Mouse (Mus musculus) midbrain, embryonic 14.5 days (tissue): ENCODE data around the gene Gm20532. TPM values are rescaled to one million over a fixed set of nuclear protein-coding genes. Genes with fewer than 3 reads are reported as not detected.

Experiments used
- ATAC-seq: fragments of 200-750 bp; cut with Nextera tagmentation; 2 replicates; pipeline ENCODE4 v1.8.0; 2017; ENCODE audit warnings: moderate number of reproducible peaks, moderate library complexity; ENCODE audit not compliant: low FRiP score, low TSS enrichment
- DNase-seq: peaks from one replicate; pipeline ENCODE4 v3.0.0-alpha.2; 2015
- H3K27ac ChIP-seq: fragments of 300-500 bp; sonication (generic); replicated peaks from 2 replicates; pipeline ENCODE4 v1.5.1; 2014; ENCODE audit warnings: mild to moderate bottlenecking, low read depth, low read length, moderate library complexity
- H3K27me3 ChIP-seq: fragments of 300-500 bp; sonication (generic); 2 replicates; pipeline ENCODE4 v1.6.1; 2014; ENCODE audit warnings: low read length, control low read depth, mixed read lengths; ENCODE audit not compliant: control insufficient read depth, insufficient read depth
- H3K36me3 ChIP-seq: fragments of 300-500 bp; sonication (generic); 2 replicates; pipeline ENCODE4 v1.6.1; 2014; ENCODE audit warnings: low read length, control low read depth; ENCODE audit not compliant: control insufficient read depth, insufficient read depth
- H3K4me1 ChIP-seq: fragments of 300-500 bp; sonication (generic); 2 replicates; pipeline ENCODE4 v1.6.1; 2014; ENCODE audit warnings: mild to moderate bottlenecking, antibody characterized with exemption, low read length, control low read depth; ENCODE audit not compliant: control insufficient read depth, insufficient read depth
- H3K4me2 ChIP-seq: fragments of 300-500 bp; sonication (generic); 2 replicates; pipeline ENCODE4 v1.6.1; 2014; ENCODE audit warnings: mild to moderate bottlenecking, low read length, moderate library complexity
- H3K4me3 ChIP-seq: fragments of 300-500 bp; sonication (generic); replicated peaks from 2 replicates; pipeline ENCODE4 v1.5.1; 2014; ENCODE audit warnings: low read depth, low read length
- H3K9ac ChIP-seq: fragments of 300-500 bp; sonication (generic); replicated peaks from 2 replicates; pipeline ENCODE4 v1.6.1; 2014; ENCODE audit warnings: mild to moderate bottlenecking, low read length, moderate library complexity
- H3K9me3 ChIP-seq: fragments of 300-500 bp; sonication (generic); 2 replicates; pipeline ENCODE4 v1.6.1; 2016; ENCODE audit warnings: low read length, control low read depth, mixed read lengths; ENCODE audit not compliant: control insufficient read depth
- WGBS: fragments of 180-500 bp; shearing (Covaris S2); extraction: QIAGEN DNeasy Blood & Tissue Kit; methylation state at CpG from one replicate; pipeline ENCODE4 v1.1.7; 2014; 5-methylcytosine and 5-hydroxymethylcytosine counted together
- polyA plus RNA-seq: library from polyadenylated mRNA; unstranded; fragments of >200 nt; fragmentation: Nextera tagmentation; extraction: Ambion mirVana; gene quantifications from 2 replicates; pipeline ENCODE4 v1.2.1, GENCODE M21; 2014

Gene Gm20532
- polyA plus RNA-seq, 1 experiment from 2014 or later: not detected

- no peak overlapping the region for H3K27ac ChIP-seq
- no peak overlapping the region for H3K4me3 ChIP-seq
- H3K27me3 ChIP-seq: no peaks in the 10 kb centered on the region
- H3K4me1 ChIP-seq: peaks cover 31% of the 10 kb centered on the region
- H3K9me3 ChIP-seq: no peaks in the 10 kb centered on the region
- H3K36me3 ChIP-seq: peaks cover 54% of the 10 kb centered on the region
- DNase-seq (no peak), ATAC-seq (no peak)
- WGBS: 77% methylated on average over 21 of the region's 21 CpGs
- no peak overlapping the region for H3K4me2 ChIP-seq
- H3K9ac ChIP-seq: no peak overlapping the region
Observed at GRCm38 (mm10) chr2:26635489-26636324, 49.3 kb downstream of the Gm20532 start.

DNA sequence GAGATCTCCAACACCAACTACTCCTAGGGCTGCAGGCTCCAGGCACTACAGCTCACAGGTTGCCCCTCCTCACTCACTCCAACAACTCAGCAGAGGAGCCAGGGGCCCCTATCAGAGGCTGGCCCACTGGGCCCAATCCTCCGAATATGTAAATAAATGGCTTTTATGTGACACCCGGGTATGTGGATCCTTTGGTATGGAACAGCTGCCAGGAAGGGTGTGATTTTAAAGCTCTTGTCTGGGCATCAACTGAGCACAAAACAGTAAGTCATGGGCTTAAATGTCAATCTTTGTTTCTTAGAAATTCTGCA lies 49.8 kb downstream of the Gm20532 start:
- WGBS: 54% methylated on average over 2 of the region's 2 CpGs
- H3K9ac ChIP-seq: no peak overlapping the region
- peaks cover 28% of the 10 kb centered on the region for H3K4me1 ChIP-seq

GRCm38 (mm10) chr2:26637316-26637932 lies 51.0 kb downstream of the Gm20532 start:
- H3K9me3 ChIP-seq: no peaks in the 10 kb centered on the region
- H3K4me1 ChIP-seq: peaks cover 26% of the 10 kb centered on the region
- WGBS: 87% methylated on average over 4 of the region's 4 CpGs
- DNase-seq (no peak), ATAC-seq (no peak)
- peaks cover 50% of the 10 kb centered on the region for H3K36me3 ChIP-seq
- H3K27ac ChIP-seq: no peak overlapping the region
- H3K27me3 ChIP-seq: no peaks in the 10 kb centered on the region
- H3K9ac ChIP-seq: no peak overlapping the region
- H3K4me3 ChIP-seq: no peak overlapping the region
- H3K4me2 ChIP-seq: no peak overlapping the region

More for the DNA sequence above, 49.8 kb downstream of the Gm20532 start:
- no peak overlapping the region for H3K27ac ChIP-seq
- H3K27me3 ChIP-seq: no peaks in the 10 kb centered on the region
- peaks cover 54% of the 10 kb centered on the region for H3K36me3 ChIP-seq
- no peak overlapping the region for H3K4me3 ChIP-seq
- no peak overlapping the region for H3K4me2 ChIP-seq
- ATAC-seq (no peak), DNase-seq (no peak)
- H3K9me3 ChIP-seq: no peaks in the 10 kb centered on the region

DNA sequence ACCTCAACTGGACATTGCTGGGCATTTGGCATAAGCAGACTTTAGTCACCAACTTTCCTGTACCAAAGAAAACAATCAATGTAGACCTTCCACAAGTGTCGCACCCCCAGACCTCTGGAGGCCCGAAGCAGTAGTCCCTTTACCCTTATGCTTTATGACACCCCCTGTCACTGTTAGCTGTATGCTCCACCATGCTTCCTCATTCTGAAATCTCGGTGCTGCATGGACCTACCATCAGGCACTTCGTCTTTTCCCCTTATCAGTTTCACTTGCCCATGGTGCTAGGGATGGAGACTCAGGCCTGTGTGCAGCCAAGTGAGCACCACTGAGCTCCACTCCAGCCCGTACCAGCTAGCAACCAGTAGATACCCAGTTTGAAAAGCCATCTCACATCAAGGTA lies 51.6 kb downstream of the Gm20532 start:
- H3K27me3 ChIP-seq: no peaks in the 10 kb centered on the region
- H3K9ac ChIP-seq: peak overlapping the region; percentile 40; the same call in 1 of the 2 replicates
- H3K4me2 ChIP-seq: peak overlapping the region; percentile 61
- no peak overlapping the region for H3K27ac ChIP-seq
- H3K4me1 ChIP-seq: peaks cover 20% of the 10 kb centered on the region
- no peaks in the 10 kb centered on the region for H3K9me3 ChIP-seq
- peaks cover 46% of the 10 kb centered on the region for H3K36me3 ChIP-seq
- ATAC-seq (no peak), DNase-seq (no peak)
- 0 out of 2 replicates have a peak overlapping the region, but pooled peaks have one; percentile 5 for H3K4me3 ChIP-seq
- WGBS: 84% methylated on average over 5 of the region's 5 CpGs

DNA sequence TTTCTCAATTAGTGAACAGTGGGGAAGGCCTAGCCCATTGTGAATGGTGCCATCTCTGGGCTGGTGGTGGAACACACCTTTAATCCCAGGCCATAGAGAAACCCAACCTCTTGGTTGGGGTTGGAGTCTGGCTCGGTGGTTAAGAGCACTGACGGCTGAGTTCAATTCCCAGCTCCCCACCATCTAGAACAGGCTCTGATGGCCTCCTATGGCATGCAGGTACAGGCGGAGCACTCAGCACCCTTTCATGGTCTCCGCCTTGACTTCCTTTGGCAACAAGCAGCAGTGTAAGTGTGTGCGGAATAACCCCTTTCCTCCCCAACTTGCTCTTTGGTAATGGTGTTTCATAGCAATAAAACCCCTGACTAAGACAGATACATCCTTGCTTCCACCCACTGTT lies 52.1 kb downstream of the Gm20532 start:
- Histone ChIP-seq H3K4me2 (peak overlapping the region; percentile 61), H3K9me3 (no peaks in the 10 kb centered on the region), H3K27me3 (no peaks in the 10 kb centered on the region), H3K9ac (peak overlapping the region; percentile 94), H3K4me1 (peaks cover 15% of the 10 kb centered on the region), H3K36me3 (peaks cover 46% of the 10 kb centered on the region), H3K27ac (no peak overlapping the region), H3K4me3 (peak overlapping the region; percentile 90)
- DNase-seq: no peak
- WGBS: 81% methylated on average over 5 of the region's 5 CpGs
- ATAC-seq: no peak

GRCm38 (mm10) chr2:26639083-26639482 lies 52.6 kb downstream of the Gm20532 start:
- Histone ChIP-seq H3K4me3 (peak overlapping the region; percentile 90), H3K9me3 (no peaks in the 10 kb centered on the region), H3K4me2 (peak overlapping the region; percentile 61), H3K9ac (peak overlapping the region; percentile 94), H3K36me3 (peaks cover 44% of the 10 kb centered on the region), H3K4me1 (peaks cover 15% of the 10 kb centered on the region), H3K27ac (no peak overlapping the region), H3K27me3 (no peaks in the 10 kb centered on the region)
- 5% methylated on average over 8 of the region's 8 CpGs for WGBS
- ATAC-seq: 0 out of 2 replicates have a peak, but pooled peaks have one; percentile 15
- DNase-seq: peak; percentile 74

DNA sequence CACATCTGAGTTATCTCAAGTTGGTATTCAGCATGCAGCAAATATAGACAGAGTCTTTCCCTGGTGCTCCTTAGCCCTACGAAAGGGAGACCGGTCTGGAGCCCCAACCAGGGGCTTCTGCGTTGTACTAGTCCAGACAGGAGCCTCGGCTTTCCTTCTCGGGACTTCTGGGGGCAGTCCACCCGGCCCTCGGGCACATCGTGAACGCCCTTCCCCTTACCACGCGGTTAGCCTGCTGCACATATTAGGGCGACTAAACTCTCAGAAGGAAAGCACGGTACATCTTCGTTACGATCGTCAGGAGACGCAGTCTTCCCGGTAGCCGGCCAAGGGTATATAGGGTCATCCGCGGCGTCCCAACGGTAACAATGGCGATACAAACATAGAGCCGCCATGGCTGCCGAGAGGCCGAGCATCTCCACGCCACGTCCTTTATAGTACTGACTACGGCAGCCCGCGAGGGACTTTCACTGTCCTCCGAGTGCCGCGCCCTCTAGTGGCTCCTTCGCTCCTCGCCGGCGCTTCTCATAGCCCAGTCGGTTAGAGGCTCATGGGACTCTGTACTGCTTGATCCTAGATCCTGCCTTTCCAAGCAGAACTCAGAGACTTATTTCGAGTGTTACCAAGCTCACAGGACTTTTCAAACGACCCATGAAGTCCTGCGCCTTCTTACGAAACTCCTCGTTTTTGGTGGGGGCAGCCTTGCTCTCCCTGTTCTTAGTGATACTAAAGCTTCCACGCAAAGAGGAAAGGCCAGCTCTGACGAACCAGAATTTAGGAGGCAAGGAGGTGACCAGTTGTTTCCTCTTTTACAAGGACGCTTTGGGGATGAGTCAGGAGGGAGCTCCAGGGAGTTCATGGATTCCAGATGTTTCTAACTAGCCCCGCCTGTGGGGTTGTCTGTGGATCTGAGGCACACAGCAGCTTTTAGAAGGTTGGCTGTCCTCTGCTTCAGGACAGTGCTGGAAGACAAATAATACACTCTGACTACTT lies 53.7 kb downstream of the Gm20532 start:
- H3K27ac ChIP-seq: peak overlapping the region; percentile 84
- peak; percentile 87 for ATAC-seq
- H3K4me2 ChIP-seq: peak overlapping the region; percentile 61
- H3K4me3 ChIP-seq: peak overlapping the region; percentile 90
- no peaks in the 10 kb centered on the region for H3K9me3 ChIP-seq
- H3K36me3 ChIP-seq: peaks cover 33% of the 10 kb centered on the region
- no peaks in the 10 kb centered on the region for H3K27me3 ChIP-seq
- peaks cover 15% of the 10 kb centered on the region for H3K4me1 ChIP-seq
- peak; percentile 99 for DNase-seq
- H3K9ac ChIP-seq: peak overlapping the region; percentile 94
- 5% methylated on average over 49 of the region's 49 CpGs for WGBS

- Histone ChIP-seq H3K4me3 (no peak overlapping the region), H3K4me1 (peaks cover 15% of the 10 kb centered on the region), H3K4me2 (no peak overlapping the region), H3K9ac (no peak overlapping the region), H3K27me3 (no peaks in the 10 kb centered on the region), H3K36me3 (peaks cover 23% of the 10 kb centered on the region), H3K9me3 (no peaks in the 10 kb centered on the region), H3K27ac (no peak overlapping the region)
- ATAC-seq: no peak
- 82% methylated on average over 7 of the region's 7 CpGs for WGBS
- DNase-seq: no peak
Observed at GRCm38 (mm10) chr2:26641006-26641647, 54.7 kb downstream of the Gm20532 start.
